In genomic region chr3:96557694-96558093, GRCm38 (mm10) we compare ENCODE assay signal across 8 mouse cellular contexts. TPM values are rescaled to one million over a fixed set of nuclear protein-coding genes. Genes with fewer than 3 reads are reported as not detected.
DNase-seq lines count a peak whose midpoint lies in the region; ATAC-seq and TF ChIP-seq lines count a peak whose summit lies in the region.

TSS of gene Txnip (plus strand) at chr3:96557957.

- H3K79me2 ChIP-seq in CH12.LX (replicated peaks; ENCODE audit: control insufficient read depth, extremely low read depth, insufficient read depth, poor library complexity, severe bottlenecking) = peaks cover 41% of the 10 kb centered on the region

- peaks cover 8 to 41% of the 10 kb centered on the region in 2 experiments for H3K4me1 ChIP-seq in CH12.LX (ENCODE audit: control insufficient read depth in 1 of 2, insufficient read depth in 2 of 2)
- H3K4me1 ChIP-seq in forebrain, embryonic 11.5 days (replicated peaks; ENCODE audit: control insufficient read depth, insufficient read depth, low read length) = peaks cover 10% of the 10 kb centered on the region
- peaks cover 18% of the 10 kb centered on the region for H3K4me1 ChIP-seq in heart, embryonic 16.5 days (ENCODE audit: control insufficient read depth, insufficient read depth, low read length)
- H3K4me1 ChIP-seq in liver, embryonic 15.5 days (replicated peaks) = peaks cover 62% of the 10 kb centered on the region
- peaks cover 41% of the 10 kb centered on the region for H3K4me1 ChIP-seq in neural tube, embryonic 12.5 days

- no peak for TF ChIP-seq EP300 in CH12.LX (IDR thresholded peaks at IDR 0.05; ENCODE audit: low read length)

- H3K9me3 ChIP-seq in CH12.LX (replicated peaks; ENCODE audit: low read length) = no peaks in the 10 kb centered on the region
- H3K9me3 ChIP-seq in forebrain, embryonic 11.5 days (ENCODE audit: control insufficient read depth, low read length) = no peaks in the 10 kb centered on the region
- H3K9me3 ChIP-seq in heart, embryonic 16.5 days (replicated peaks; ENCODE audit: control insufficient read depth, low read length) = no peaks in the 10 kb centered on the region
- H3K9me3 ChIP-seq in liver, embryonic 15.5 days (replicated peaks) = no peaks in the 10 kb centered on the region
- H3K9me3 ChIP-seq in neural tube, embryonic 12.5 days = no peaks in the 10 kb centered on the region

- TF ChIP-seq RAD21 in CH12.LX (IDR thresholded peaks at IDR 0.05; ENCODE audit: low read depth, low read length) = no peak

- peak; percentile 99 for DNase-seq in CH12.LX (ENCODE audit: extremely low read depth)
- peak; percentile 98 for DNase-seq in c-Kit-positive CD71-positive TER-119-negative erythroid progenitor cells, embryonic 14.5 days (ENCODE audit: low read depth)
- DNase-seq in forebrain, embryonic 11.5 days (ENCODE audit: low spot score) = peak; percentile 99
- DNase-seq in kidney, postnatal 36 days = peak; percentile 100
- peak; percentile 86 for DNase-seq in telencephalon, adult 2 months (ENCODE audit: low read depth, low spot score)

- ATAC-seq in forebrain, embryonic 11.5 days (replicated peaks; ENCODE audit: low FRiP score) = peak; percentile 100
- peak; percentile 96 for ATAC-seq in heart, embryonic 16.5 days (replicated peaks; ENCODE audit: extremely low read depth, insufficient read depth, low FRiP score)
- peak; percentile 97 for ATAC-seq in liver, embryonic 15.5 days (ENCODE audit: insufficient read depth)
- peak; percentile 100 for ATAC-seq in neural tube, embryonic 12.5 days (ENCODE audit: low FRiP score, low read depth)

- H3K27ac ChIP-seq in CH12.LX (ENCODE audit: insufficient read depth, low read depth) = peak within 1 kb of the TSS; percentile 98
- H3K27ac ChIP-seq in forebrain, embryonic 11.5 days (ENCODE audit: low read depth, low read length) = peak within 1 kb of the TSS; percentile 60; the same call in 1 of the 2 replicates
- peak within 1 kb of the TSS; percentile 97 for H3K27ac ChIP-seq in heart, embryonic 16.5 days (ENCODE audit: low read length)
- H3K27ac ChIP-seq in liver, embryonic 15.5 days (replicated peaks) = peak within 1 kb of the TSS; percentile 89
- H3K27ac ChIP-seq in neural tube, embryonic 12.5 days = 0 out of 2 replicates have a peak within 1 kb of the TSS, but pooled peaks have one; percentile 20

- dilution Hi-C loops in CH12.LX (cut with MboI; ENCODE audit: extremely low pct_ligation_motif_present, extremely low pct_unique_long_range_greater_than_20kb, low sequenced_read_pairs) = no loop called here

- peaks cover 28 to 30% of the 10 kb centered on the region in 2 experiments for H3K36me3 ChIP-seq in CH12.LX (replicated peaks in 1 of 2; ENCODE audit: control insufficient read depth in 1 of 2, insufficient read depth in 1 of 2, low read length in 1 of 2)
- H3K36me3 ChIP-seq in forebrain, embryonic 11.5 days (ENCODE audit: control insufficient read depth, insufficient read depth, low read length) = peaks cover 6% of the 10 kb centered on the region; the same call in 1 of the 2 replicates
- H3K36me3 ChIP-seq in heart, embryonic 16.5 days (ENCODE audit: control insufficient read depth, insufficient read depth) = peaks cover 21% of the 10 kb centered on the region
- peaks cover 26% of the 10 kb centered on the region for H3K36me3 ChIP-seq in liver, embryonic 15.5 days (replicated peaks)
- peaks cover 23% of the 10 kb centered on the region for H3K36me3 ChIP-seq in neural tube, embryonic 12.5 days

- H3K9ac ChIP-seq in CH12.LX (ENCODE audit: insufficient read depth, low read depth) = peak within 1 kb of the TSS; percentile 99
- peak within 1 kb of the TSS; percentile 73 for H3K9ac ChIP-seq in forebrain, embryonic 11.5 days (ENCODE audit: low read length)
- peak within 1 kb of the TSS; percentile 96 for H3K9ac ChIP-seq in heart, embryonic 16.5 days (ENCODE audit: low read length)
- peak within 1 kb of the TSS; percentile 87 for H3K9ac ChIP-seq in liver, embryonic 15.5 days
- peak within 1 kb of the TSS; percentile 74 for H3K9ac ChIP-seq in neural tube, embryonic 12.5 days

- in situ Hi-C loops in CH12.LX (cut with MboI; ENCODE audit: low pct_ligation_motif_present, low pct_unique_long_range_greater_than_20kb, low sequenced_read_pairs) = no loop called here

- peak; percentile 100 for TF ChIP-seq POLR2A in CH12.LX (IDR thresholded peaks at IDR 0.05; ENCODE audit: low read depth, low read length)

- H3K27me3 ChIP-seq in CH12.LX (replicated peaks) = no peaks in the 10 kb centered on the region
- no peaks in the 10 kb centered on the region for H3K27me3 ChIP-seq in forebrain, embryonic 11.5 days (ENCODE audit: control insufficient read depth, insufficient read depth, low read length)
- no peaks in the 10 kb centered on the region for H3K27me3 ChIP-seq in heart, embryonic 16.5 days (ENCODE audit: control insufficient read depth, insufficient read depth, low read length)
- no peaks in the 10 kb centered on the region for H3K27me3 ChIP-seq in liver, embryonic 15.5 days
- no peaks in the 10 kb centered on the region for H3K27me3 ChIP-seq in neural tube, embryonic 12.5 days (replicated peaks)

- WGBS in forebrain, embryonic 11.5 days = under 1% methylated on average over 26 of the region's 26 CpGs
- WGBS in heart, embryonic 16.5 days = 0% methylated on average over 26 of the region's 26 CpGs
- WGBS in liver, embryonic 15.5 days (ENCODE audit: insufficient replicate concordance) = under 1% methylated on average over 26 of the region's 26 CpGs
- under 1% methylated on average over 26 of the region's 26 CpGs for WGBS in neural tube, embryonic 12.5 days

- TF ChIP-seq CTCF in CH12.LX (conservative IDR thresholded peaks at IDR 0.05 in 1 of 2, IDR thresholded peaks at IDR 0.05 in 1 of 2; ENCODE audit: low read depth in 2 of 2, low read length in 2 of 2) = no peak

- peak within 1 kb of the TSS; percentile 77 to 100 (median 78) for H3K4me3 ChIP-seq in CH12.LX (replicated peaks in 1 of 3; ENCODE audit: low read depth in 2 of 3, low read length in 2 of 3, poor library complexity in 1 of 3)
- peak within 1 kb of the TSS; percentile 65 for H3K4me3 ChIP-seq in forebrain, embryonic 11.5 days (ENCODE audit: low read depth, low read length)
- H3K4me3 ChIP-seq in heart, embryonic 16.5 days (ENCODE audit: low read length) = peak within 1 kb of the TSS; percentile 86
- peak within 1 kb of the TSS; percentile 75 for H3K4me3 ChIP-seq in liver, embryonic 15.5 days (replicated peaks)
- H3K4me3 ChIP-seq in neural tube, embryonic 12.5 days = peak within 1 kb of the TSS; percentile 61

- H3K4me2 ChIP-seq in CH12.LX (ENCODE audit: insufficient read depth, low read depth, poor library complexity, severe bottlenecking) = peak within 1 kb of the TSS; percentile 90
- peak within 1 kb of the TSS; percentile 86 for H3K4me2 ChIP-seq in forebrain, embryonic 11.5 days (ENCODE audit: low read depth, low read length, severe bottlenecking)
- H3K4me2 ChIP-seq in heart, embryonic 16.5 days (ENCODE audit: low read depth, low read length) = peak within 1 kb of the TSS; percentile 81
- peak within 1 kb of the TSS; percentile 84 for H3K4me2 ChIP-seq in liver, embryonic 15.5 days
- peak within 1 kb of the TSS; percentile 85 for H3K4me2 ChIP-seq in neural tube, embryonic 12.5 days (replicated peaks)

TF ChIP-seq in CH12.LX, 34 proteins besides CTCF, POLR2A, EP300 and RAD21 (continues in another document):
- TF ChIP-seq SIN3A (IDR thresholded peaks at IDR 0.05; ENCODE audit: low read length) (peak; percentile 98), ZMIZ1 (IDR thresholded peaks at IDR 0.05; ENCODE audit: low read depth, low read length) (peak; percentile 100), ETS1 (conservative IDR thresholded peaks at IDR 0.05; ENCODE audit: low read depth, low read length) (peak; percentile 93), GABPA (IDR thresholded peaks at IDR 0.05; ENCODE audit: insufficient replicate concordance, low read depth, low read length) (no peak), NRF1 (IDR thresholded peaks at IDR 0.05; ENCODE audit: low read depth, low read length) (peak; percentile 65), USF2 (conservative IDR thresholded peaks at IDR 0.05; ENCODE audit: low read depth, low read length) (peak; percentile 23; the same call in 1 of the 2 replicates), JUND (conservative IDR thresholded peaks at IDR 0.05; ENCODE audit: low read depth, low read length) (no peak), MXI1 (IDR thresholded peaks at IDR 0.05; ENCODE audit: low read depth, low read length) (peak; percentile 100), MAZ (IDR thresholded peaks at IDR 0.05; ENCODE audit: low read depth, low read length) (peak; percentile 71; the same call in 1 of the 2 replicates), TCF12 (IDR thresholded peaks at IDR 0.05; ENCODE audit: low read depth, low read length) (peak; percentile 95), MAX (IDR thresholded peaks at IDR 0.05; ENCODE audit: low read length) (peak; percentile 95), PAX5 (IDR thresholded peaks at IDR 0.05; ENCODE audit: low read length) (no peak), NELFE (IDR thresholded peaks at IDR 0.05; ENCODE audit: low read depth, low read length) (peak; percentile 100), HCFC1 (IDR thresholded peaks at IDR 0.05; ENCODE audit: low read depth, low read length) (peak; percentile 50), POLR2AphosphoS2 (IDR thresholded peaks at IDR 0.05; ENCODE audit: low read depth, low read length) (peak; percentile 98), ZKSCAN1 (IDR thresholded peaks at IDR 0.05; ENCODE audit: borderline replicate concordance, low read depth, low read length) (no peak), SMC3 (IDR thresholded peaks at IDR 0.05; ENCODE audit: low read depth, low read length) (no peak), TBP (conservative IDR thresholded peaks at IDR 0.05; ENCODE audit: low read depth, low read length) (peak; percentile 99), MEF2A (IDR thresholded peaks at IDR 0.05; ENCODE audit: borderline replicate concordance, low read depth, low read length) (peak; percentile 88; the same call in 1 of the 2 replicates), UBTF (IDR thresholded peaks at IDR 0.05; ENCODE audit: low read depth, low read length) (no peak), MYC (IDR thresholded peaks at IDR 0.05; ENCODE audit: low read depth, low read length) (no peak), ELF1 (IDR thresholded peaks at IDR 0.05; ENCODE audit: low read depth, low read length) (peak; percentile 95), BHLHE40 (IDR thresholded peaks at IDR 0.05; ENCODE audit: low read depth, low read length) (peak; percentile 98), CHD2 (IDR thresholded peaks at IDR 0.05; ENCODE audit: low read length) (peak; percentile 95)

RNA-seq across cellular contexts. Expression of gene Txnip, which starts in this region (rescaled TPM):
- total RNA-seq in CH12.LX (2012; rRNA removed) = 52.5 and 76.7 TPM in 2 replicates
- 184 and 220 TPM in 2 replicates for total RNA-seq in CH12.LX (2014; rRNA removed)
- 39.2 and 41.8 TPM in 2 replicates for polyA plus RNA-seq in CH12.LX (2012; ENCODE audit: insufficient read length, low read depth)
- polyA plus RNA-seq in forebrain, embryonic 11.5 days (2014; fragmentation: Nextera tagmentation; extraction: Ambion mirVana) = 45.5 and 46.3 TPM in 2 replicates
- polyA plus RNA-seq in heart, embryonic 16.5 days (2015; fragmentation: Nextera tagmentation; extraction: Ambion mirVana) = 209 and 226 TPM in 2 replicates
- 42.8 and 46.8 TPM in 2 replicates for polyA plus RNA-seq in liver, embryonic 15.5 days (2015; fragmentation: Nextera tagmentation; extraction: Ambion mirVana)
- 51.4 and 57.5 TPM in 2 replicates for polyA plus RNA-seq in neural tube, embryonic 12.5 days (2016; fragmentation: Nextera tagmentation; extraction: Ambion mirVana)

Comparison
In these comparisons a context has a peak if more than half of its experiments do, and no peak if none do; other contexts are left out.
1. Peak in every context shown above with its lines: DNase-seq, ATAC-seq, H3K4me3 ChIP-seq and H3K27ac ChIP-seq.
2. H3K27ac ChIP-seq: peak in every context shown above with its lines; median percentile 98 in CH12.LX; 97 in heart, embryonic 16.5 days; 89 in liver, embryonic 15.5 days; 60 in forebrain, embryonic 11.5 days; 20 in neural tube, embryonic 12.5 days.